Mouse (Mus musculus) embryonic fibroblast, embryonic 13.5 days (primary cell): Measurements from ENCODE around the gene Gltp. TPM values are rescaled to one million over a fixed set of nuclear protein-coding genes. Genes with fewer than 3 reads are reported as not detected.

Experiments used
- H3K27ac ChIP-seq: 2 replicates; pipeline ENCODE4 v1.5.1; 2012; ENCODE audit warnings: low read length, control low read depth, inconsistent platforms; ENCODE audit not compliant: insufficient read depth
- H3K4me1 ChIP-seq: 2 replicates; pipeline ENCODE4 v1.6.1; 2011; ENCODE audit warnings: low read length; ENCODE audit not compliant: control insufficient read depth, insufficient read depth
- H3K4me3 ChIP-seq: 2 replicates; pipeline ENCODE4 v1.5.1; 2011; ENCODE audit warnings: mild to moderate bottlenecking, control low read depth, low read length; ENCODE audit not compliant: insufficient read depth
- CTCF ChIP-seq: IDR thresholded peaks from 2 replicates; pipeline ENCODE4 v1.5.1; 2011; ENCODE audit warnings: mild to moderate bottlenecking, control low read depth, low read length, moderate library complexity, borderline replicate concordance; ENCODE audit not compliant: insufficient read depth
- POLR2A ChIP-seq: IDR thresholded peaks from 2 replicates; pipeline ENCODE4 v1.6.1; 2011; ENCODE audit warnings: low read depth, mild to moderate bottlenecking, control low read depth, low read length, moderate library complexity
- polyA plus RNA-seq: library from polyadenylated mRNA; stranded (reverse); fragments of >200 nt; gene quantifications from 2 replicates; pipeline ENCODE4 v1.2.4, GENCODE M21; 2011; ENCODE audit warnings: low read depth; ENCODE audit not compliant: missing spikeins, insufficient read length

Gltp gene
- 46.6 TPM in 2 replicates for polyA plus RNA-seq

GRCm38 (mm10) chr5:114690633-114691567 is at the start of gene Gltp:
TSS of gene Gltp (minus strand) at chr5:114690984.
- no peak within 1 kb of the TSS for H3K27ac ChIP-seq
- peak within 1 kb of the TSS; percentile 67 for H3K4me3 ChIP-seq
- H3K4me1 ChIP-seq: no peaks in the 10 kb centered on the region
- TF ChIP-seq POLR2A (peak; percentile 61), CTCF (no peak)

- no peak overlapping the region for H3K4me3 ChIP-seq
- TF ChIP-seq POLR2A (no peak), CTCF (no peak)
- H3K27ac ChIP-seq: no peak overlapping the region
- peaks cover 13% of the 10 kb centered on the region for H3K4me1 ChIP-seq
Observed at GRCm38 (mm10) chr5:114738707-114739241, 48.0 kb upstream of the Gltp start.

- Histone ChIP-seq H3K4me1 (peaks cover 5% of the 10 kb centered on the region; the same call in 1 of the 2 replicates), H3K4me3 (no peak overlapping the region), H3K27ac (no peak overlapping the region)
- TF ChIP-seq CTCF: no peak
Observed at GRCm38 (mm10) chr5:114737090-114737887, 46.5 kb upstream of the Gltp start.

- Histone ChIP-seq H3K4me1 (no peaks in the 10 kb centered on the region), H3K4me3 (no peak overlapping the region), H3K27ac (no peak overlapping the region)
- TF ChIP-seq CTCF: no peak
- TF ChIP-seq POLR2A: no peak
Observed at GRCm38 (mm10) chr5:114733606-114734005, 42.8 kb upstream of the Gltp start.

- no peak overlapping the region for H3K4me3 ChIP-seq
- no peak overlapping the region for H3K27ac ChIP-seq
- H3K4me1 ChIP-seq: no peaks in the 10 kb centered on the region
- TF ChIP-seq POLR2A (no peak), CTCF (no peak)
Observed at GRCm38 (mm10) chr5:114731969-114732368, 41.2 kb upstream of the Gltp start.

- Histone ChIP-seq H3K27ac (no peak overlapping the region), H3K4me1 (no peaks in the 10 kb centered on the region), H3K4me3 (no peak overlapping the region)
- TF ChIP-seq CTCF (peak; percentile 36; the same call in 1 of the 2 replicates), POLR2A (no peak)
Observed at GRCm38 (mm10) chr5:114731498-114731897, 40.7 kb upstream of the Gltp start.

GRCm38 (mm10) chr5:114730129-114730528 is 39.3 kb upstream of the Gltp start:
- Histone ChIP-seq H3K27ac (no peak overlapping the region), H3K4me3 (no peak overlapping the region), H3K4me1 (no peaks in the 10 kb centered on the region)
- TF ChIP-seq CTCF: no peak
- TF ChIP-seq POLR2A: no peak

GRCm38 (mm10) chr5:114728160-114728559 is 37.4 kb upstream of the Gltp start:
- Histone ChIP-seq H3K4me1 (no peaks in the 10 kb centered on the region), H3K27ac (0 out of 2 replicates have a peak overlapping the region, but pooled peaks have one; percentile 17), H3K4me3 (no peak overlapping the region)
- no peak for TF ChIP-seq CTCF
- TF ChIP-seq POLR2A: no peak

- TF ChIP-seq POLR2A (no peak), CTCF (no peak)
- H3K4me1 ChIP-seq: no peaks in the 10 kb centered on the region
- H3K4me3 ChIP-seq: no peak overlapping the region
- no peak overlapping the region for H3K27ac ChIP-seq
Observed at GRCm38 (mm10) chr5:114722846-114723245, 32.1 kb upstream of the Gltp start.

GRCm38 (mm10) chr5:114721969-114722368 is 31.2 kb upstream of the Gltp start:
- no peaks in the 10 kb centered on the region for H3K4me1 ChIP-seq
- H3K4me3 ChIP-seq: no peak overlapping the region
- TF ChIP-seq POLR2A (no peak), CTCF (no peak)
- H3K27ac ChIP-seq: no peak overlapping the region
